Mouse (Mus musculus) CH12.LX (cell line): ENCODE results near the gene Smim20. TPM values are rescaled to one million over a fixed set of nuclear protein-coding genes. Genes with fewer than 3 reads are reported as not detected.

ENCODE experiments used
- DNase-seq: peaks from one replicate; pipeline ENCODE4 v3.0.0-alpha.2; 2013; ENCODE audit errors: extremely low read depth
- H3K27ac ChIP-seq: 2 replicates; pipeline ENCODE4 v1.5.1; 2012; ENCODE audit warnings: low read depth, mild to moderate bottlenecking, control low read depth, moderate library complexity; ENCODE audit not compliant: insufficient read depth
- H3K27me3 ChIP-seq: replicated peaks from 2 replicates; pipeline ENCODE3; 2012; ENCODE audit warnings: inconsistent platforms
- H3K36me3 ChIP-seq, 2 experiments: replicated peaks in 1 of 2; 2 replicates each; pipeline versions ENCODE3 to v1.6.1; 2012; ENCODE audit warnings: inconsistent platforms in 1 of 2, low read length in 1 of 2, mild to moderate bottlenecking in 1 of 2, mixed read lengths in 1 of 2, moderate library complexity in 1 of 2; ENCODE audit not compliant: control insufficient read depth in 1 of 2, insufficient read depth in 1 of 2
- H3K4me1 ChIP-seq, 2 experiments: 2 replicates each; pipeline ENCODE4 v1.6.1; 2012; ENCODE audit warnings: inconsistent platforms in 1 of 2, moderate library complexity in 1 of 2; ENCODE audit not compliant: insufficient read depth in 2 of 2, control insufficient read depth in 1 of 2
- H3K4me2 ChIP-seq: 2 replicates; pipeline ENCODE4 v1.6.1; 2012; ENCODE audit warnings: low read depth, mild to moderate bottlenecking, control low read depth; ENCODE audit not compliant: poor library complexity, insufficient read depth, severe bottlenecking
- H3K4me3 ChIP-seq, 3 experiments: fragments of 150-350 bp in 1 of 3; sonication (generic) in 1 of 3; replicated peaks in 1 of 3; 2 replicates each; pipeline versions ENCODE3 to v1.5.1; 2011 to 2012; ENCODE audit warnings: low read depth in 2 of 3, low read length in 2 of 3, mild to moderate bottlenecking in 2 of 3, moderate library complexity in 2 of 3, control low read depth in 1 of 3, improper control_type of control experiment in 1 of 3, inconsistent platforms in 1 of 3, mixed read lengths in 1 of 3; ENCODE audit not compliant: poor library complexity in 1 of 3
- H3K79me2 ChIP-seq: replicated peaks from 2 replicates; pipeline ENCODE4 v1.6.1; 2012; ENCODE audit warnings: mild to moderate bottlenecking, moderate library complexity; ENCODE audit not compliant: control insufficient read depth, poor library complexity, insufficient read depth, severe bottlenecking; ENCODE audit errors: extremely low read depth
- H3K9ac ChIP-seq: 2 replicates; pipeline ENCODE4 v1.6.1; 2012; ENCODE audit warnings: low read depth, mild to moderate bottlenecking, control low read depth, moderate library complexity; ENCODE audit not compliant: insufficient read depth
- H3K9me3 ChIP-seq: replicated peaks from 2 replicates; pipeline ENCODE3; 2012; ENCODE audit warnings: low read length, inconsistent platforms, mixed read lengths
- CTCF ChIP-seq, 2 experiments: IDR thresholded peaks in 1 of 2; conservative IDR thresholded peaks in 1 of 2; 2 replicates each; pipeline ENCODE4 v1.5.1; 2011 to 2012; ENCODE audit warnings: low read depth in 2 of 2, low read length in 2 of 2, improper control_type of control experiment in 1 of 2, inconsistent platforms in 1 of 2, mild to moderate bottlenecking in 1 of 2, moderate library complexity in 1 of 2
- EP300 ChIP-seq: IDR thresholded peaks from 2 replicates; pipeline ENCODE4 v1.6.1; 2011; ENCODE audit warnings: low read length, improper control_type of control experiment
- ETS1 ChIP-seq: conservative IDR thresholded peaks from 2 replicates; pipeline ENCODE4 v1.6.1; 2012; ENCODE audit warnings: low read depth, mild to moderate bottlenecking, inconsistent platforms, low read length, improper control_type of control experiment, moderate library complexity
- JUN ChIP-seq: IDR thresholded peaks from 2 replicates; pipeline ENCODE4 v1.6.1; 2011; ENCODE audit warnings: low read depth, mild to moderate bottlenecking, low read length, improper control_type of control experiment, moderate library complexity; ENCODE audit not compliant: insufficient read depth
- JUND ChIP-seq: conservative IDR thresholded peaks from 2 replicates; pipeline ENCODE4 v1.6.1; 2011; ENCODE audit warnings: low read depth, low read length, improper control_type of control experiment
- MAFK ChIP-seq: IDR thresholded peaks from 2 replicates; pipeline ENCODE4 v1.6.1; 2011; ENCODE audit warnings: low read length, improper control_type of control experiment; ENCODE audit not compliant: insufficient replicate concordance
- MAX ChIP-seq: IDR thresholded peaks from 2 replicates; pipeline ENCODE4 v1.6.1; 2011; ENCODE audit warnings: low read length, improper control_type of control experiment
- MAZ ChIP-seq: IDR thresholded peaks from 2 replicates; pipeline ENCODE4 v1.6.1; 2012; ENCODE audit warnings: low read depth, mild to moderate bottlenecking, inconsistent platforms, low read length, improper control_type of control experiment, moderate library complexity
- MEF2A ChIP-seq: IDR thresholded peaks from 2 replicates; pipeline ENCODE4 v1.6.1; 2014; ENCODE audit warnings: low read depth, mild to moderate bottlenecking, inconsistent platforms, low read length, improper control_type of control experiment, borderline replicate concordance
- MXI1 ChIP-seq: IDR thresholded peaks from 2 replicates; pipeline ENCODE4 v1.6.1; 2011; ENCODE audit warnings: mild to moderate bottlenecking, low read depth, low read length, improper control_type of control experiment
- MYC ChIP-seq: IDR thresholded peaks from 2 replicates; pipeline ENCODE4 v1.6.1; 2011; ENCODE audit warnings: low read depth, mild to moderate bottlenecking, improper control_type of control experiment, low read length
- NELFE ChIP-seq: IDR thresholded peaks from 2 replicates; pipeline ENCODE4 v1.6.1; 2011; ENCODE audit warnings: low read depth, low read length, improper control_type of control experiment
- NRF1 ChIP-seq: IDR thresholded peaks from 2 replicates; pipeline ENCODE4 v1.6.1; 2014; ENCODE audit warnings: low read depth, mild to moderate bottlenecking, inconsistent platforms, low read length, improper control_type of control experiment, moderate library complexity
- POLR2AphosphoS2 ChIP-seq: IDR thresholded peaks from 2 replicates; pipeline ENCODE4 v1.6.1; 2011; ENCODE audit warnings: low read depth, low read length, improper control_type of control experiment
- SIN3A ChIP-seq: IDR thresholded peaks from 2 replicates; pipeline ENCODE4 v1.6.1; 2012; ENCODE audit warnings: low read length, improper control_type of control experiment, inconsistent platforms
- SMC3 ChIP-seq: IDR thresholded peaks from 2 replicates; pipeline ENCODE4 v1.6.1; 2011; ENCODE audit warnings: low read depth, low read length, improper control_type of control experiment
- TBP ChIP-seq: conservative IDR thresholded peaks from 2 replicates; pipeline ENCODE4 v1.6.1; 2011; ENCODE audit warnings: low read depth, low read length, improper control_type of control experiment
- ZC3H11A ChIP-seq: IDR thresholded peaks from 2 replicates; pipeline ENCODE4 v1.6.1; 2012; ENCODE audit warnings: low read depth, mild to moderate bottlenecking, inconsistent platforms, low read length, improper control_type of control experiment
- ZKSCAN1 ChIP-seq: IDR thresholded peaks from 2 replicates; pipeline ENCODE4 v1.6.1; 2012; ENCODE audit warnings: low read depth, inconsistent platforms, low read length, improper control_type of control experiment, borderline replicate concordance
- ZMIZ1 ChIP-seq: IDR thresholded peaks from 2 replicates; pipeline ENCODE4 v1.6.1; 2012; ENCODE audit warnings: low read depth, mild to moderate bottlenecking, inconsistent platforms, low read length, improper control_type of control experiment
- ZNF384 ChIP-seq: IDR thresholded peaks from 2 replicates; pipeline ENCODE4 v1.6.1; 2012; ENCODE audit warnings: low read depth, low read length, improper control_type of control experiment, inconsistent platforms
- dilution Hi-C: fragments of 300-500 bp; cut with MboI; formaldehyde crosslinking; loops from 2 replicates; pipeline ENCODE4 v1.14.3; 2020; ENCODE audit warnings: low sequenced_read_pairs; ENCODE audit not compliant: extremely low pct_unique_long_range_greater_than_20kb, extremely low pct_ligation_motif_present
- in situ Hi-C: fragments of 300-500 bp; cut with MboI; formaldehyde crosslinking; loops from 3 replicates; pipeline ENCODE4 v1.14.3; 2019; ENCODE audit warnings: low sequenced_read_pairs, low pct_ligation_motif_present, low pct_unique_long_range_greater_than_20kb, mixed read lengths
- polyA plus RNA-seq: library from polyadenylated mRNA; unstranded; fragments of >175 nt; gene quantifications from 2 replicates; pipeline ENCODE4 v1.2.1, GENCODE M21; 2012; ENCODE audit warnings: low read depth; ENCODE audit not compliant: insufficient read length
- total RNA-seq, 2 experiments: library from RNA; depleted of rRNA; stranded (reverse); fragments of 300-350 nt in 1 of 2; fragments of >200 nt in 1 of 2; gene quantifications; 2 replicates each; pipeline ENCODE4 v1.2.3; 2012 to 2014

The Smim20 gene
- total and polyA plus RNA-seq, 3 experiments, result 52.1 to 93.5 (median 54.3) TPM

DNA sequence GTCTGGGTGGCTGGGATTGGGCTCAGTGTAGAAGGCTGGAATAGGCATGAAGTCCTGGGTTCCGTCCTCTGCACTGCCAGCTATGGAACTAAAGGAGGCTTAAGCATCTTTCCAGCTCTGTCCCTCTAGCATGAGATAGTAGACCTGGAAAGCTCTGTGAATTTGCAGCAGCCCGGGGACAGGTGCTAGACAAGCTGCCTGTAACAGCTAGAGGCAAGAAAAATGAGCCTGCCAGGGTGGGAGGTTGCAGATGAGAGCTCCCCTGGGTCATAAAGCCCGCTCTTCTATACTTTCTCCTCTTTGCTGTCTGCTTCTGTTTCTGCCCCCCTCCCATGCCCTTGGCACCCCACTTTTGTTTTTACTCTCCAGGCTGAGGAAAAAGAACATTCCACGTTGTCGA is 7.0 kb upstream of the Smim20 start:
- TF ChIP-seq ETS1 (no peak), EP300 (no peak), MAX (no peak), ZC3H11A (no peak), POLR2AphosphoS2 (no peak), MEF2A (no peak)
- peaks cover 0 to 8% of the 10 kb centered on the region in 2 experiments; a peak in 2 of 4 replicates for H3K4me1 ChIP-seq
- H3K36me3 ChIP-seq, result no peaks in the 10 kb centered on the region
- no peak overlapping the region for H3K27ac ChIP-seq
- no peaks in the 10 kb centered on the region for H3K79me2 ChIP-seq
- H3K4me2 ChIP-seq, result no peak overlapping the region
- H3K4me3 ChIP-seq, result no peak overlapping the region
- no peak overlapping the region for H3K9ac ChIP-seq
- no peaks in the 10 kb centered on the region for H3K27me3 ChIP-seq
- H3K9me3 ChIP-seq, result no peaks in the 10 kb centered on the region
- in situ Hi-C loops (no loop called here), dilution Hi-C loops (no loop called here)
- no peak for DNase-seq

DNA sequence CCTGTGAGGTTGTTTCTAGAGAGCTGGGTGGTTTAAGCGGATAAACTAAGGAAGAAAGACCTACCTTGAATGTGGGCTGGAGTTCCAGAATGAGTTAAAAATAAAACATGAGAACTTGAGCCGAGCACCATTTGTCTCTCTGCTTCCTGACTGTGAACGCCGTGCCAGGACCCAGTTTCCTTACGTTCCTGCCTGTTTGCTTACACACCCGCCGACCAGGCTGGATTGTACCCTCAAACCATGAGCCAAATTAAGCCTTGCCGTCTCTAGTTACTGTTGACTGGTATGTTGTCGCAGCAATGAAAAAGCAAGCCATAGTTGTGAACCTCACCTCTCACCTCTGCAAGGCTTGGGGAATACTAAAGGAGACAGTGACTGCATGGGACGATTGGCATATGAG is 4.9 kb upstream of the Smim20 start:
- Histone ChIP-seq H3K27ac (no peak overlapping the region), H3K9ac (no peak overlapping the region), H3K36me3 (no peaks in the 10 kb centered on the region), H3K9me3 (no peaks in the 10 kb centered on the region), H3K27me3 (no peaks in the 10 kb centered on the region), H3K4me1 (peaks cover 0 to 23% of the 10 kb centered on the region in 2 experiments; a peak in 2 of 4 replicates), H3K4me2 (no peak overlapping the region), H3K79me2 (no peaks in the 10 kb centered on the region), H3K4me3 (no peak overlapping the region)
- TF ChIP-seq MXI1 (no peak), NELFE (no peak), CTCF (conservative IDR thresholded peaks at IDR 0.05 in 1 of 2, IDR thresholded peaks at IDR 0.05 in 1 of 2; ENCODE audit: low read depth in 2 of 2, low read length in 2 of 2) (no peak), ZNF384 (no peak), JUN (no peak), SMC3 (no peak), TBP (no peak), SIN3A (no peak), MAZ (no peak), ZMIZ1 (no peak), MAFK (no peak), ZKSCAN1 (no peak), MYC (no peak), NRF1 (no peak), JUND (no peak)
- no peak for DNase-seq
- dilution Hi-C loops, result no loop called here
- in situ Hi-C loops, result no loop called here
